Mouse (Mus musculus) stomach, postnatal 0 days (tissue): ENCODE measurements around the gene Mamdc4.

Source experiments
- CTCF ChIP-seq: IDR thresholded peaks from 2 replicates; pipeline ENCODE4 v1.5.1; 2016; ENCODE audit warnings: antibody characterized with exemption, low read depth, mild to moderate bottlenecking, moderate library complexity
- EP300 ChIP-seq: optimal IDR thresholded peaks from 2 replicates; pipeline ENCODE3; 2016; ENCODE audit warnings: antibody characterized with exemption

GRCm38 (mm10) chr2:25568473-25569019 is 6.1 kb downstream of the Mamdc4 start:
- TF ChIP-seq CTCF (no peak), EP300 (no peak)
